Mouse (Mus musculus) hindbrain, postnatal 0 days (tissue): Measurements from ENCODE around the gene D930048N14Rik. TPM values are rescaled to one million over a fixed set of nuclear protein-coding genes. Genes with fewer than 3 reads are reported as not detected.
"Not testable (repeated sequence)": the region's sequence is repeated elsewhere in the genome, so short reads cannot be mapped to it uniquely, and the experiment has no call there.

ENCODE experiments used
- ATAC-seq: fragments of 200-750 bp; cut with Nextera tagmentation; 2 replicates; pipeline ENCODE4 v1.8.0; 2017; ENCODE audit warnings: mild to moderate bottlenecking, moderate TSS enrichment, moderate library complexity
- DNase-seq: peaks from one replicate; pipeline ENCODE4 v3.0.0-alpha.2; 2015; ENCODE audit warnings: low spot score
- H3K27ac ChIP-seq: fragments of 300-500 bp; sonication (generic); 2 replicates; pipeline ENCODE4 v1.5.1; 2014; ENCODE audit warnings: mild to moderate bottlenecking
- H3K27me3 ChIP-seq: fragments of 300-500 bp; sonication (generic); 2 replicates; pipeline ENCODE4 v1.6.1; 2014; ENCODE audit warnings: low read length, mixed read lengths; ENCODE audit not compliant: insufficient read depth
- H3K36me3 ChIP-seq: fragments of 300-500 bp; sonication (generic); 2 replicates; pipeline ENCODE4 v1.6.1; 2014; ENCODE audit warnings: low read length, mixed read lengths; ENCODE audit not compliant: insufficient read depth
- H3K4me1 ChIP-seq: fragments of 300-500 bp; sonication (generic); 2 replicates; pipeline ENCODE4 v1.6.1; 2014; ENCODE audit warnings: antibody characterized with exemption, low read length, mixed read lengths; ENCODE audit not compliant: insufficient read depth
- H3K4me2 ChIP-seq: fragments of 300-500 bp; sonication (generic); 2 replicates; pipeline ENCODE4 v1.6.1; 2014; ENCODE audit warnings: low read depth, mild to moderate bottlenecking, low read length, moderate library complexity, mixed read lengths
- H3K4me3 ChIP-seq: fragments of 300-500 bp; sonication (generic); 2 replicates; pipeline ENCODE4 v1.5.1; 2014; ENCODE audit warnings: low read length
- H3K9ac ChIP-seq: fragments of 300-500 bp; sonication (generic); replicated peaks from 2 replicates; pipeline ENCODE4 v1.6.1; 2014; ENCODE audit warnings: mild to moderate bottlenecking, low read length, moderate library complexity, mixed read lengths
- H3K9me3 ChIP-seq: fragments of 300-500 bp; sonication (generic); 2 replicates; pipeline ENCODE4 v1.6.1; 2016; ENCODE audit warnings: low read length, mixed read lengths
- CTCF ChIP-seq: IDR thresholded peaks from 2 replicates; pipeline ENCODE4 v1.5.1; 2016; ENCODE audit warnings: antibody characterized with exemption, control low read depth, low read depth
- WGBS: fragments of 180-500 bp; shearing (Covaris S2); extraction: QIAGEN DNeasy Blood & Tissue Kit; methylation state at CpG from one replicate; pipeline ENCODE4 v1.1.7; 2014; 5-methylcytosine and 5-hydroxymethylcytosine counted together
- polyA plus RNA-seq: library from polyadenylated mRNA; unstranded; fragments of >200 nt; fragmentation: Nextera tagmentation; extraction: Ambion mirVana; gene quantifications from 2 replicates; pipeline ENCODE4 v1.2.1, GENCODE M21; 2015
- total RNA-seq: library from RNA; depleted of rRNA; stranded (reverse); fragments of >200 nt; gene quantifications from 2 replicates; pipeline ENCODE4 v1.2.3, GENCODE M21; 2014

D930048N14Rik gene
- total and polyA plus RNA-seq, 2 experiments from 2014 or later, result 1.1 to 2.3 TPM

DNA sequence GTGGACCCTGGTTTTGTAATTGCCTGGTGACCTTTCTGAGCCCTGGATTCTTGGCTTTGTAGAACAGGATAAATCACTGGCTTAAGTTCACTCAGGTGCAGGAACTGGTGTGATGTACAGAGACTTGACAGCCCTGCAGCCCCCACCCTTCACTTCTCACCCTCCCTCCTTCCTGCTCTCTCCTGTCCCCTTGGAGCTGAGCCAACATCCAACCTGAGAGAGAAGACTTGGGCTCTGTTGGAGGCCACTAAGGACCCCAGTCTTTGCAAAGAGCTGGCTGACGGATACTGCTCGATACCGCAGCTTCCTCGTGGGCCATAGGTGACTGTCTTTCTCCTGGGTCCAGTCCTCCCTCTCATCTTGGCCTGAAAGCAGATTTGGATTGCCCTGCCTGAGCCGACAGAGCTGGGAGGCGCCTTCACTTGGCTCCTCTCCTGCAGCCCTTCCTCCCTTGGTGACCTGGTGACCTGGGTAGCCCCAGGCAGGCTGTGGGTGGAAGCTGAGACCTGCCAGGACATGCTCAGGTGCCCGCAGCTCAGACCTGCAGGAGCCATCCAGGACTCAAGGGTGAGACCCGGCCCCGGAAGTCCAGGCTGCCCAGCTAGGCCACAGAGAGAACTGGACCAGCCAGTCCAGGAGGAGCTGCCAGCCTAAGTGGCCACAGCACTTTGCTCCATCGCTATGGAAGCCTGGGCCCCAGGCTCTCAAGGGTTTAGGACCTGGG, 6.2 kb downstream of the D930048N14Rik start:
- WGBS, result 83% methylated on average over 10 of the region's 10 CpGs
- no peak for ATAC-seq
- Histone ChIP-seq H3K36me3 (no peaks in the 10 kb centered on the region), H3K4me2 (no peak overlapping the region), H3K9me3 (no peaks in the 10 kb centered on the region), H3K4me1 (no peaks in the 10 kb centered on the region), H3K27ac (no peak overlapping the region), H3K4me3 (no peak overlapping the region), H3K9ac (no peak overlapping the region), H3K27me3 (no peaks in the 10 kb centered on the region)
- DNase-seq, result no peak
- TF ChIP-seq CTCF, result no peak

DNA sequence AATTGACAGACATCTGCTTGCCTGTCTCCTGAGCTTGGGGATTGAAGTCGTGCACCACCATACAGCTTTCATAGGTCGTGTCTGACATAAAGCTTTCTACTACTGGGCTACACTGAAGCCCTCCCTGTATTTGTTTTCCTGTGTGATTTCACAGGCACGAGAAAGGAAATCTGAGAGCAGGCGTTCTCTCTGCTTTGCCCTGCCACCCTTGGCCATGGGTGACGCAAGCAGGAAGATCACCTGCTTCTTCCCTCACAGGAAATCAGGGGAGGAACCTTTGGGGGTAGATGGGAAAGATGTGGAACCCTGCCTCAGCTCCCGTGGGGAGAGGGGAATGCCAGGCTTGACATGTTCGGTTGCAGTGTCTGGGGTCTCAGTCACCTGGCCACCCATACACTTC, 7.5 kb downstream of the D930048N14Rik start:
- Histone ChIP-seq H3K27me3 (no peaks in the 10 kb centered on the region), H3K4me2 (no peak overlapping the region), H3K4me1 (no peaks in the 10 kb centered on the region), H3K27ac (no peak overlapping the region), H3K4me3 (no peak overlapping the region), H3K9ac (no peak overlapping the region), H3K9me3 (no peaks in the 10 kb centered on the region), H3K36me3 (no peaks in the 10 kb centered on the region)
- 62% methylated on average over 7 of the region's 7 CpGs for WGBS
- ATAC-seq (no peak), DNase-seq (no peak)
- TF ChIP-seq CTCF, result no peak

GRCm38 (mm10) chr11:51658705-51659104, 8.0 kb downstream of the D930048N14Rik start:
- H3K4me3 ChIP-seq, result no peak overlapping the region
- no peak overlapping the region for H3K9ac ChIP-seq
- no peak for TF ChIP-seq CTCF
- 59% methylated on average over 6 of the region's 6 CpGs for WGBS
- H3K27me3 ChIP-seq, result no peaks in the 10 kb centered on the region
- no peaks in the 10 kb centered on the region for H3K4me1 ChIP-seq
- no peaks in the 10 kb centered on the region for H3K36me3 ChIP-seq
- H3K4me2 ChIP-seq, result no peak overlapping the region
- ATAC-seq (peak; percentile 52), DNase-seq (peak; percentile 64)
- no peak overlapping the region for H3K27ac ChIP-seq
- H3K9me3 ChIP-seq, result no peaks in the 10 kb centered on the region

GRCm38 (mm10) chr11:51661867-51662365, 11.2 kb downstream of the D930048N14Rik start:
- Histone ChIP-seq H3K27ac (no peak overlapping the region), H3K9me3 (no peaks in the 10 kb centered on the region), H3K9ac (no peak overlapping the region), H3K27me3 (no peaks in the 10 kb centered on the region), H3K36me3 (no peaks in the 10 kb centered on the region), H3K4me1 (no peaks in the 10 kb centered on the region), H3K4me2 (no peak overlapping the region), H3K4me3 (no peak overlapping the region)
- no peak for TF ChIP-seq CTCF
- ATAC-seq, result no peak
- DNase-seq, result no peak
- 68% methylated on average over 16 of the region's 16 CpGs for WGBS

- ATAC-seq (no peak), DNase-seq (no peak)
- Histone ChIP-seq H3K36me3 (no peaks in the 10 kb centered on the region), H3K27ac (no peak overlapping the region), H3K4me3 (no peak overlapping the region), H3K9ac (no peak overlapping the region), H3K9me3 (no peaks in the 10 kb centered on the region), H3K4me2 (no peak overlapping the region), H3K4me1 (no peaks in the 10 kb centered on the region), H3K27me3 (no peaks in the 10 kb centered on the region)
- no peak for TF ChIP-seq CTCF
- 70% methylated on average over 7 of the region's 7 CpGs for WGBS
These were observed 11.9 kb downstream of the D930048N14Rik start for GRCm38 (mm10) chr11:51662632-51663031.

DNA sequence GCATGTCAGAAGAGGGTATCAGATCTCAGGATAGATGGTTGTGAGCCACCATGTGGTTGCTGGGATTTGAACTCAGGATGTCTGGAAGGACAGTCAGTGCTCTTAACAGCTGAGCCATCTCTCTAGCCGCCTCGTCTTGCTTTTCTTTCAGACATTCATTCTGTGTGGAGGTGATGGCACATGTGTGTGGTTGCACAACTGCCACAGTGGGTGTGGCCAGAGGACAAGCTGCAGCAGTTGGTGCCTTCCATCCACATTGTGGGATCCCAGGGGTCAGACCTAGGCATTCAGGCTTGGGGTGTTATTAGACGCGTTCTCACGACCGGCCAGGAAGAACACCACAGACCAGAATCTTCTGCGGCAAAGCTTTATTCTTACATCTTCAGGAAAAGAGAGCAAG, 14.0 kb downstream of the D930048N14Rik start:
- 91% methylated on average over 7 of the region's 7 CpGs for WGBS
- not testable (repeated sequence) for ATAC-seq, H3K36me3 ChIP-seq, H3K27ac ChIP-seq, H3K9me3 ChIP-seq, H3K9ac ChIP-seq, H3K4me1 ChIP-seq, H3K4me3 ChIP-seq, DNase-seq, H3K4me2 ChIP-seq, H3K27me3 ChIP-seq

- no peak for TF ChIP-seq CTCF
- 91% methylated on average over 7 of the region's 7 CpGs for WGBS
- DNase-seq (no peak), ATAC-seq (no peak)
- H3K27ac ChIP-seq, result no peak overlapping the region
- no peaks in the 10 kb centered on the region for H3K9me3 ChIP-seq
- no peaks in the 10 kb centered on the region for H3K27me3 ChIP-seq
- no peaks in the 10 kb centered on the region for H3K36me3 ChIP-seq
- no peaks in the 10 kb centered on the region for H3K4me1 ChIP-seq
- no peak overlapping the region for H3K9ac ChIP-seq
- H3K4me2 ChIP-seq, result no peak overlapping the region
- H3K4me3 ChIP-seq, result no peak overlapping the region
These were observed 20.1 kb downstream of the D930048N14Rik start for GRCm38 (mm10) chr11:51670846-51671245.
